Mouse (Mus musculus): ENCODE data around the gene Rpl10-ps3. TPM values are rescaled to one million over a fixed set of nuclear protein-coding genes. Genes with fewer than 3 reads are reported as not detected.

The Rpl10-ps3 gene
- polyA plus RNA-seq, 1 experiment from 2014 or later = 119 TPM

- H3K9me3 ChIP-seq = no peaks in the 10 kb centered on the region
- no peak overlapping the region for H3K9ac ChIP-seq
- ATAC-seq (ENCODE audit: low FRiP score) = no peak
- WGBS = 90% methylated on average over 4 of the region's 4 CpGs
- H3K27me3 ChIP-seq = no peaks in the 10 kb centered on the region
- H3K4me1 ChIP-seq = peaks cover 22% of the 10 kb centered on the region
- H3K36me3 ChIP-seq (replicated peaks) = no peaks in the 10 kb centered on the region
- H3K4me3 ChIP-seq (replicated peaks) = no peak overlapping the region
- H3K27ac ChIP-seq = no peak overlapping the region
- H3K4me2 ChIP-seq = no peak overlapping the region
These were observed 40.8 kb downstream of the Rpl10-ps3 start for GRCm38 (mm10) chr9:50304004-50304403.

GRCm38 (mm10) chr9:50301722-50302121 lies 43.0 kb downstream of the Rpl10-ps3 start:
- Histone ChIP-seq H3K9ac (no peak overlapping the region), H3K4me3 (replicated peaks) (no peak overlapping the region), H3K4me1 (peaks cover 22% of the 10 kb centered on the region), H3K4me2 (no peak overlapping the region), H3K27ac (no peak overlapping the region), H3K36me3 (replicated peaks) (no peaks in the 10 kb centered on the region), H3K9me3 (no peaks in the 10 kb centered on the region), H3K27me3 (no peaks in the 10 kb centered on the region)
- ATAC-seq (ENCODE audit: low FRiP score) = no peak

GRCm38 (mm10) chr9:50298389-50298788 lies 46.4 kb downstream of the Rpl10-ps3 start:
- peaks cover 9% of the 10 kb centered on the region for H3K4me1 ChIP-seq
- no peaks in the 10 kb centered on the region for H3K9me3 ChIP-seq
- no peak overlapping the region for H3K27ac ChIP-seq
- no peak overlapping the region for H3K9ac ChIP-seq
- no peaks in the 10 kb centered on the region for H3K36me3 ChIP-seq (replicated peaks)
- no peak for ATAC-seq (ENCODE audit: low FRiP score)
- H3K4me3 ChIP-seq (replicated peaks) = no peak overlapping the region
- H3K27me3 ChIP-seq = no peaks in the 10 kb centered on the region
- 73% methylated on average over 2 of the region's 2 CpGs for WGBS
- H3K4me2 ChIP-seq = no peak overlapping the region

Other genes starting within 250 kb of the Rpl10-ps3 start
- gene Plet1, start 149.6 kb upstream of the Rpl10-ps3 start, polyA plus RNA-seq (2016; fragmentation: Nextera tagmentation; extraction: Ambion mirVana) = 0.36 TPM in 1 of 2 replicates, not detected in the other
- 95.4 and 96.2 TPM in 2 replicates for gene Pts, start 183.8 kb upstream of the Rpl10-ps3 start, polyA plus RNA-seq (2016; fragmentation: Nextera tagmentation; extraction: Ambion mirVana)
- 12.3 and 16.1 TPM in 2 replicates for gene Il18, start 209.9 kb upstream of the Rpl10-ps3 start, polyA plus RNA-seq (2016; fragmentation: Nextera tagmentation; extraction: Ambion mirVana)
- gene Bco2, start 210.2 kb upstream of the Rpl10-ps3 start, polyA plus RNA-seq (2016; fragmentation: Nextera tagmentation; extraction: Ambion mirVana) = 0.46 and 0.56 TPM in 2 replicates
- 0.32 and 0.33 TPM in 2 replicates for gene Tex12, start 216.4 kb upstream of the Rpl10-ps3 start, polyA plus RNA-seq (2016; fragmentation: Nextera tagmentation; extraction: Ambion mirVana)